Mouse (Mus musculus): ENCODE data around the gene Gm10382. TPM values are rescaled to one million over a fixed set of nuclear protein-coding genes. Genes with fewer than 3 reads are reported as not detected.
A peak's percentile ranks its signal among the peaks of the same experiment; 100 is the strongest.
"Not testable (repeated sequence)": the region's sequence is repeated elsewhere in the genome, so short reads cannot be mapped to it uniquely, and the experiment has no call there.

The Gm10382 gene
- polyA plus RNA-seq, 1 experiment from 2014 or later: 0.28 TPM

DNA sequence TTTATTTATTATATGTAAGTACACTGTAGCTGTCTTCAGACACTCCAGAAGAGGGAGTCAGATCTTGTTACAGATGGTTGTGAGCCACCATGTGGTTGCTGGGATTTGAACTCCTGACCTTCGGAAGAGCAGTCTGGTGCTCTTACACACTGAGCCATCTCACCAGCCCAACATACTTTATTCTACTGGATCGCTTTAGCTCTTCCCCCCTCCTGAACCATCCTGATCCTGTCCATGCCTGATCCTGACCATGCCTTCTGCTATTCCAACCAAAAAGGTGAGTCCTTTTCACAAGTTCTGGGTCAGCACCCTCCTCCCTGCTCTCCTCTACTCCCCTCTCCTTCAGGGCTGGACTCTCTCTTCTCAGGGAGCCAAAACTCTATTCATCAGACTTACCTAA lies 43.2 kb downstream of the Gm10382 start:
- DNase-seq (ENCODE audit: low spot score); H3K27me3 ChIP-seq (ENCODE audit: control insufficient read depth, insufficient read depth, low read length); H3K4me2 ChIP-seq (ENCODE audit: low read depth, severe bottlenecking); H3K27ac ChIP-seq (replicated peaks; ENCODE audit: low read depth, low read length); H3K4me3 ChIP-seq (ENCODE audit: low read depth, low read length); H3K9ac ChIP-seq (ENCODE audit: low read length); H3K4me1 ChIP-seq (ENCODE audit: control insufficient read depth, insufficient read depth, low read length); H3K9me3 ChIP-seq (ENCODE audit: control insufficient read depth, low read length); ATAC-seq (ENCODE audit: insufficient number of reproducible peaks, low FRiP score, low TSS enrichment, low read depth): not testable (repeated sequence)
- peaks cover 17% of the 10 kb centered on the region; the same call in 1 of the 2 replicates for H3K36me3 ChIP-seq (ENCODE audit: control insufficient read depth, insufficient read depth, low read length)
- 89% methylated on average over 2 of the region's 2 CpGs for WGBS

DNA sequence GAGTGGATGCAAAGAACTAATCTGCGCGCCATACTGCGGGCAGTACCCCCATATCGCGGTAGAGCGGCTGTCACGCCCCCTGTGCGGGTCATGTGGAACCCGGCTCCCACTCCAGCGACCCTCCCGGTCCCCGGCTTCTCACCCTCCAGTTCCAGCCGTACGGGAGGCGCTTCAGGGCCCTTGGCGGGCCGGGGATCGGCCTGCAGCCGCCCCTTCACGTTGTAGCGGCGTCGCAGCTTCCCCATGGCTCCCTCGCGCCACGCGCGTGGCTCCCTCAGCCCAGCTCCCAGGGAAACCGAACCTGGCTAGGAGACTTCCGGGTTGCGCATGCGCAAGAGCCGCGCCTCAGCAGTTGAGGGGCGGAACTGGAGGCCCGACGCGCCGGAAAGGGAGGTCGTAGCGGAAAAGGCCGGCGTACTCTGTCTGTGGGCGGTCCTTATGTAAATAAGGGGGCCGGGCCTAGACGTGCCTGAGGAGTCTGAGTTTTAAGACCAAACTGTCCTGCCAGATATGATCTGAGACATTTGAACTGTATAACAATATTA lies 44.7 kb downstream of the Gm10382 start, which contains the start of gene Dhx37:
Gene Dhx37, minus strand, starts transcription at position 329 of the 545 bp plus-strand sequence.
- peak; percentile 91 for ATAC-seq (ENCODE audit: insufficient number of reproducible peaks, low FRiP score, low TSS enrichment, low read depth)
- Histone ChIP-seq H3K36me3 (ENCODE audit: control insufficient read depth, insufficient read depth, low read length) (peaks cover 12% of the 10 kb centered on the region; the same call in 1 of the 2 replicates), H3K27me3 (ENCODE audit: control insufficient read depth, insufficient read depth, low read length) (no peaks in the 10 kb centered on the region), H3K9ac (ENCODE audit: low read length) (peak within 1 kb of the TSS; percentile 88), H3K4me3 (ENCODE audit: low read depth, low read length) (peak within 1 kb of the TSS; percentile 95), H3K27ac (replicated peaks; ENCODE audit: low read depth, low read length) (no peak within 1 kb of the TSS), H3K4me2 (ENCODE audit: low read depth, severe bottlenecking) (peak within 1 kb of the TSS; percentile 79), H3K9me3 (ENCODE audit: control insufficient read depth, low read length) (no peaks in the 10 kb centered on the region), H3K4me1 (ENCODE audit: control insufficient read depth, insufficient read depth, low read length) (peaks cover 8% of the 10 kb centered on the region)
- peak; percentile 94 for DNase-seq (ENCODE audit: low spot score)
- WGBS: under 1% methylated on average over 46 of the region's 46 CpGs

DNA sequence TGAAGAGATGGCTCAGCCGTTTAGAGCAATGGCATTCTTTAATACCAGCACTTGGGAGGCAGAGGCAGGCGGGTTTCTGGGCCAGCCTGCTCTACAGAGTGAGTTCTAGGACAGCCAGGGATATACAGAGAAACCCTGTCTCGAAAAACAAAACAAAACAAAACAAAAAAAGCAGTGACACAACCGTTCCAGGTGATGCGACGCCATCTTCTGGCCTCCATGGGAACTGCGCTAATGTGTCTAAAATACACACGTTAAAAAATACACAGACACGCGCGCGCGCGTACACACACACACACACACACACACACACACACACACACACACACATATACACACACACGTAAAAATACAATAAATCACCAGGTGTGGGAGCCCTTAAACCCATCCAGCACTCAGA lies 45.2 kb downstream of the Gm10382 start:
- not testable (repeated sequence) for DNase-seq (ENCODE audit: low spot score); H3K9me3 ChIP-seq (ENCODE audit: control insufficient read depth, low read length); ATAC-seq (ENCODE audit: insufficient number of reproducible peaks, low FRiP score, low TSS enrichment, low read depth); H3K27ac ChIP-seq (replicated peaks; ENCODE audit: low read depth, low read length); H3K9ac ChIP-seq (ENCODE audit: low read length); H3K4me1 ChIP-seq (ENCODE audit: control insufficient read depth, insufficient read depth, low read length); H3K36me3 ChIP-seq (ENCODE audit: control insufficient read depth, insufficient read depth, low read length); H3K27me3 ChIP-seq (ENCODE audit: control insufficient read depth, insufficient read depth, low read length)
- Histone ChIP-seq H3K4me2 (ENCODE audit: low read depth, severe bottlenecking) (peak overlapping the region; percentile 79; the same call in 1 of the 2 replicates), H3K4me3 (ENCODE audit: low read depth, low read length) (peak overlapping the region; percentile 95; the same call in 1 of the 2 replicates)
- WGBS: 57% methylated on average over 15 of the region's 15 CpGs

Other genes starting within 250 kb of the Gm10382 start
- gene Ncor2, start 210.1 kb upstream of the Gm10382 start, polyA plus RNA-seq (2014; fragmentation: Nextera tagmentation; extraction: Ambion mirVana): 23.6 and 24.3 TPM in 2 replicates
- gene Scarb1, start 48.2 kb upstream of the Gm10382 start, polyA plus RNA-seq (2014; fragmentation: Nextera tagmentation; extraction: Ambion mirVana): 27.7 and 30.3 TPM in 2 replicates
- gene Ubc, start 880 bp downstream of the Gm10382 start, polyA plus RNA-seq (2014; fragmentation: Nextera tagmentation; extraction: Ambion mirVana): 979 and 1,019 TPM in 2 replicates
- gene Dhx37, start 44.8 kb downstream of the Gm10382 start, polyA plus RNA-seq (2014; fragmentation: Nextera tagmentation; extraction: Ambion mirVana): 12.4 and 14.2 TPM in 2 replicates
- 36.9 and 39.3 TPM in 2 replicates for gene Bri3bp, start 52.2 kb downstream of the Gm10382 start, polyA plus RNA-seq (2014; fragmentation: Nextera tagmentation; extraction: Ambion mirVana)
- gene Aacs, start 86.5 kb downstream of the Gm10382 start, polyA plus RNA-seq (2014; fragmentation: Nextera tagmentation; extraction: Ambion mirVana): 35.7 and 40.5 TPM in 2 replicates
- 0.08 and 0.09 TPM in 2 replicates for gene Tmem132b, start 142.5 kb downstream of the Gm10382 start, polyA plus RNA-seq (2014; fragmentation: Nextera tagmentation; extraction: Ambion mirVana)